Mouse (Mus musculus): ENCODE measurements around the gene Alg12. TPM values are rescaled to one million over a fixed set of nuclear protein-coding genes. Genes with fewer than 3 reads are reported as not detected.

Alg12 gene
- polyA plus RNA-seq, 1 experiment: 22.8 TPM

DNA sequence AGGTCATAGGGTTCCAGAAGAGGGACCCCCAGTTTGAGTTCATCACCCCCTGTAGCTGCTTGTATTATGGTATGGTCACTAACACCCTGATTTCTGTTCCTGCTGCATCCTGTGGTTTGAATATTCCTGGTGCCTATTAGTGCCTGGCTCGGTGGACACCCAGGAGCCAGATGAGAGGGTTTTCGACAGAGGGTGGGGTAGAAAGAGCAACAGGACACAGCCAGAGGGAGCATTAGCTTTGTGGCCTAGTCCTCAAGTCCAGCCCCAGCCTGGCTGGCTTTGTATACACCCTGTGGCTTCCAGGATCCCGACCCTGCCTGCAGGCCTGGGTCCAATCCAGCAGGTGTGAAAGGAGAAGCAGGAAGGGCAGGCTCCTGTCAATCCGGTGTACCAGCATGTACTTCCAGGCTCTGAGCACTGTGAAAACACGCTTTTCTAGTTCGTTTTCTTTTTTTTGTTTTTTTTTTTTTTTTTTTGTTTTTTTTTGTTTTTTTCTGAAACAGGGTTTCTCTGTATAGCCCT is 36.8 kb upstream of the Alg12 start:
- DNase-seq (ENCODE audit: low read depth, low spot score): no peak
- WGBS: 46% methylated on average over 6 of the region's 6 CpGs

DNA sequence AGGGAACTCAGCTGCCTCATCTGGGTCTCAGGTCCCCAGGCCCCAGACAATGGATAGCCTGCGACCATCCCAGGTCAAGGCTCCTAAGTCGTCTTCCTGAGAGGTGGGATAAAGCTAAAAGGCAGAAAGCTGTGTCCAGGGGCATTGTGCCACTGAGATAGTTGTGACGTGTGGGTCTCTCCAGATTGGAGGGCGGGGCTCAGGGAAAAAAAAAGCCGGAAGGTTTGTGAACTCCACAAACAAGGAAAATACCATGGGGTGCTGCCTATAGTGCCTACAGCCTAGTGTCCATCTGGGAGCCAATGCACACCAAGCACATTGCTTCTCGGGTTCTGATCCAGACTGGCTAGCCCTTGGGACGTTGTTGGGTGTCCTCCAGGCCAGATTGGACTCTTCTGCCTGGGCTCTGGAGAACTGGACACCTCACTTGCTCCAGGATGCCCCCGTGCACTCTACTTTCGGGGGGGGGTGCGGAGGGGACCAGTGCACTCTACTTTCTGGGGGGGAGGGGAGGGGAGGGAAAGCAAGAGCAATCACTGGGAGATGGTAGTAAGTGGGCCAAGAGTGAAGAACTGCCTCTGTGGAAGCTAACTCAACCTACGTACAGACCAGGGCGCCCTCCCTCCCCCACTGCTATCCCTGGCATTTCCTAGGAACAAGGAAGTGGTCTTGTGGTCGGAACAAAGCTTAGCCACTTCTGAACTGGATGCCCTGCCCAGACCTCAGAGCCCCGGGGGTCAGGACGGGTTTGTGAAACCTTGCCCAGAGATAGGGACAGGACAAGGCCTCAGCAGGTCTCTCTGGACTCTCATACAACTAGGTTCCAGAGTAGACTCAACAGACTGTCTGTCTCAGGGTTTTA is 36.1 kb upstream of the Alg12 start:
- DNase-seq (ENCODE audit: low read depth, low spot score): no peak
- 47% methylated on average over 15 of the region's 15 CpGs for WGBS

DNA sequence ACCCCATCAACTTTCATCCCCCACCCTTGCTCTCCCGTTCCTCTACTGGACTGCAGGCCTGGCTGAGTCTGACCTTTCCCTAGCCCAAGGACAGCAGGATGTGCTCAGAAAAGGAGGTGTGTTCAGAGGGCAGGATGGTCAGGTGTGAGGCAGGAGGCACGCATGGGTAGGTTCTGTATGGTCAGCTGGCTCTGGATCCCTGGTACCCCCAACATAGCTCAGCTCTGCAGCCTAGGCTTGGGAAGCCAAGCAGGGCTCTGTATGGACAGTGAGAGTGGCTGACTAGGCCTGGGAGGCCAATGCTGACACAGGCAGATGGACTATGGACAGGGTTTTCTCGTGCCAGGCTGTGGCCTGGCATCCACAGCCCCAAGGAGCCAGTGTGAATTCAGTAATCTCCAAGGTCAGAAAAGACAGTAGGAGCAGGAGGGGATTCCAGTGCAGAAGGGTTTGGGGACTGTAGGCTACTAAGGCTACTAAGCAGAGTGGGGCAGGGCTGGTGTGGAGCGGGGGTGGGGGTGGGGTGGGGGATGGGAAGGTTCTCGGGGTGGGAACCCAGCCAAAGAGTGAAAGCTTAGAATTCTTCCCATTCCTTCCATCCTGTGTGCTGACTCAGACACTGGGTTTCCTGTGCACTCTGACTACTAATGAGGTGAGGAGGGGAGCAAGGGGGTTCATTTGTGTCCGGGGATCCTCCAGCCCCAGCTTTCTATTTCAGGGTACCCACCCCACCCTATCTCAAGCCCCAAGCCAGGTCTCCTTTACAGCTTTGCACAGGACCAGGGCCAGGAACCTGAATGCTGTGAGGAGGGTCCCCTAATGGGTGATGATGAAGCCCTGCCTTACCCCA is 35.2 kb upstream of the Alg12 start:
- WGBS: 45% methylated on average over 6 of the region's 6 CpGs
- no peak for DNase-seq (ENCODE audit: low read depth, low spot score)

DNA sequence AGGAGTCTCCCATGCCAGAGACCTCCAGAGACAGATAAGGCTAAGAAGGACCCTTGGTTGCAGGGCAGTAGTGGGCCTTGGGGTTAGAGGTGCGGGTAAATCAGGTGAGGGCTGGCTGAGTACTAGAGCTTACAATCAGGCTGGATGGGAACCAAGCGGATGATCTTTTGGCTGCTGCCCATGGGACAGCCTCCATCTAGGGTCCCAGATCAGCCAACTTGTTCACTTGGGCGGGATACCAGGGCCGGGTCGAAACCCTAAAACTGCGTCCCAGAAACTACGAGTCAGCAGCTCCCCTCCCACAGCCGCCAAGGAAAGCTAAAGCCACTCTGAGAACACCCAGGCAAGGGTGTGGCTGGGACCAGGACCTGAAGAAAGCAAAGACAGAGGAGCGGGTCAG is 34.0 kb upstream of the Alg12 start:
- WGBS: 35% methylated on average over 9 of the region's 9 CpGs
- no peak for DNase-seq (ENCODE audit: low read depth, low spot score)

DNA sequence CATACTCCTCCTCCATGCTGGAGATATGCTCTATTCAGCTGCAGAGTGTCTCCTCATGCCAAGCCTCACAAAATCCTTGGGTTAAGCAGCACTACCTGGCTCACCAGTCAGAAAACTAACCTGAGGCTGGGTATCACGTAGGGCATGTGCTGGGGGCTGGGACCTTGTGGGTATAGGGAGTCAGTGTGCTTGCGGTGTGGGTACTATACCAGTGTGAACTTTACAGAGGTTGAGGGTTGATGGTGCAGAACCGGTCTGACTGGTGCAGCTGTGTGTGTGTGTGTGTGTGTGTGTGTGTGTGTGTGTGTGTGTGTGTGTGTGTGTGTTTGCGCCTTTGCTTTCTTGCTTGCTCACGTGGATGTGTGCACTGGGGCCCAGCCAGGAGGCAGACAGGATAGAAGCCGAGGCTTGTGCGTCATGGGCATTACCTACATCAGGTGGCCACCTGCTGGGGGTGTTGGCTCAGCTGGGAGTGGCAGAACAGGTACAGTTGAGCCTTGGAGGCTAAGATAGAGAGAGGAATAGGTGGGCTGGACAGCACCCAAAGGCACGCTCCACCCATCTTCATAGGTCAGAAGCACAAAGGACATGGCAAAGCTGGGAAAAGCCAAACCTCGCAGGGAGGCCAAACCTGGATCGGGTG is 32.5 kb upstream of the Alg12 start:
- DNase-seq (ENCODE audit: low read depth, low spot score): no peak
- 32% methylated on average over 10 of the region's 10 CpGs for WGBS

DNA sequence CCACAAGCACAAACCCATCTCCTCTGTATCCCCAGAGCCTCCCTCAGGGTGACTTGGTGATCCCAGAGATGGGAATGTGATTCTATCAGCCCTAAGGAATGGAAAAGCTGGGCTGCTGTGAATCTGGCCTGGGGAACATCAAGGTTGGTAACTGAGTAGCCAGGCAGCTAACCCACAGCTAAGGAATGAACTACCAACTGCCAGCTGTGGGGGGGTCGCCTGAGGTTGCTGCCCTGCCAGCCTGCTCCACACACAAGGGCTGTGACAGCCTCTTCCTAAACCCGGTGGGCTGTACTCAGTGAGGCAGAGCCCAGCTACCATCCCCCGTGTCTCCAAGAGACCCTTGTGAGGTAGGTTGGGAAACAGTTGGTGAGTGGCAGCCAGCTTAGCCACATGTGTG is 32.0 kb upstream of the Alg12 start:
- WGBS: 7% methylated on average over 3 of the region's 3 CpGs
- no peak for DNase-seq (ENCODE audit: low read depth, low spot score)

DNA sequence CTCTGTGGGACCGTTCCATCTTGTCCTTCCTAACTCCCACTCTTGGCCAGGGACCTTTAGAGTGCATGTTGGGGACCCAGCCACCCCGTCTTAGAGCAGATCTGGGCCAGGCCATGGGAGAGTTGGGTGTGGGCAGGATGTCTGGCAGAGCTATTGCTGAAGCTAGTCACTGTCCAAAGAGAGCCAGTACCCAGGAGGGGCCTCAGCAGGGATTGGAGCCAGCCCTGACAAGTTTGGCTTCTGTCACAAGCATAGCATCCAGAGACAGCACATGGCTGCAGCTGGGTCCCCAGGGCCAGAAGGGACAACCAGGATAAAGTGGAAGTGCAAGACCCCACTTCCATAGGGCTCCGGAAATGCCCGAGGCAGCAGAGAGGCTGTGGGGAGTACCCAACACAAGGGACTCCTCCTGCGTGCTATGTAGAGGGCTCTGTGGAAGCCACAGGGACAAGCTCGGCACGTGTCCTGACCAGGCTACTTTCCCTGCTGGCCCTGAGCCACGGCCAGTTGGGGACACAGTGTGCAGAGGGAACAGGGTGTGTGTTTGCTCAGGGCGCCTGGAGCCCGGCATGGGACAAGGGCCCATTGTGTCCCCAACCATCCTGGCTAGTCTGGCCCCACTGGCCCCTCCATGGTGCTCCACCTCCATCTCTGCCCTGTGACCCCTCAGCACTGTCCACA is 31.2 kb upstream of the Alg12 start:
- 25% methylated on average over 10 of the region's 10 CpGs for WGBS
- no peak for DNase-seq (ENCODE audit: low read depth, low spot score)

DNA sequence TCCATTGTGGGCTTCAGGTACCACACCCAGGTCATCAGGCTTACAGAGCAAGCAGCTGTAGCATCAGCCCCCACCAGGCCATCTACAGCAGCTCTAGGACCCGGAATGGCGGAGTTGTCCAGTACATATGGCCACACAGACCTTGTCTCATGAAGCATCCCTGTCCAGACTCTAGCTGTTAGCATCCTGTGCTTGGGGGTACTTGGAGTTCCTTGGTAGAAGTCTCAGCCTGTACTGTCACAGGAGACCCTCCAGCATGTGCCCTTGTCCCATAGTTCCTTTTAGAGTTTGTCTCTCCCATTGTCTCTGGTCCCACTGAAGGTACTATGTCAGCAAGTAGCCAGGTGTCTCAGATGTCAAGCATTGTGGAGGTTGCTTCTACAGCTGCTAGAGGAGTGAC is 30.5 kb upstream of the Alg12 start:
- WGBS: 93% methylated on average over 2 of the region's 2 CpGs
- DNase-seq (ENCODE audit: low read depth, low spot score): no peak

DNA sequence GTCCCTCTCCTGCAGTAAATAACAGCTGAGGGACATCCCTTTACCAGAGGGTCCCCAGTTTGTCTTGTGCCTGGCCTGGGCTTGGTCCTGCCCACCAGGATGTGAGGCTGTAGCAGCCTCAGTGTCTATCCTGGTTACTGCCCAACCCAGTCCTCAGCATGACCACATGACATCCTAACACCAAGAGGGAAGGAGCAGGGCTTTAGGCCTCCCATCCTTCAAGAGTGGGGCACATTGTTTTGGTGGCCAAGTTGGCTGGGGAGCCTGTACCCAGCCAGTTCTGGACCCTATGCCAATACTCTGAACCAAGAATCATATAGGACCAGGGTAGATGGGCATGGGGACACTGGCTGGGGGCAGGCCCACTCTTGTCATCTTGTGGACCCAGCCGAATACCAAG is 29.5 kb upstream of the Alg12 start:
- 100% methylated on average over 1 of the region's 1 CpGs for WGBS
- no peak for DNase-seq (ENCODE audit: low read depth, low spot score)

DNA sequence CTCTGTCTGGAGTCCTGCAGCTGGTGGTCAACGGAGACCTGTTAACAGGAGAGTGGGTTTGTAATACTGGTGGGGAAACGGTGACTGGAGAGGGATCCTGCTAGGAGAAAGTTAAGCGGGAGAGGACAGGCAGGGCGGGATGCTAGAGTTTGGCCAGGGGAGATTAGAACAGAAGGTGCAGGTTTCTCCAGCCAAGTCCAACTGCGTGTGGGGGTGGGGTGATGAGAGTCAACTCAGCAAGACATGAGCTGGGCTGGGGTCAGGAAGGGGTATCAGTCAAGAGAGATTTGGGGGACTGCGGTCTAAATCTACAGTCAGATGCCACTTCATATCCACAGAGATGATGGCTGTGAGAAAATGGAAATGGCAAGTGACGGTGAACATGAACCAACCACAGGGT is 25.8 kb upstream of the Alg12 start:
- no peak for DNase-seq (ENCODE audit: low read depth, low spot score)
- 95% methylated on average over 7 of the region's 7 CpGs for WGBS

DNA sequence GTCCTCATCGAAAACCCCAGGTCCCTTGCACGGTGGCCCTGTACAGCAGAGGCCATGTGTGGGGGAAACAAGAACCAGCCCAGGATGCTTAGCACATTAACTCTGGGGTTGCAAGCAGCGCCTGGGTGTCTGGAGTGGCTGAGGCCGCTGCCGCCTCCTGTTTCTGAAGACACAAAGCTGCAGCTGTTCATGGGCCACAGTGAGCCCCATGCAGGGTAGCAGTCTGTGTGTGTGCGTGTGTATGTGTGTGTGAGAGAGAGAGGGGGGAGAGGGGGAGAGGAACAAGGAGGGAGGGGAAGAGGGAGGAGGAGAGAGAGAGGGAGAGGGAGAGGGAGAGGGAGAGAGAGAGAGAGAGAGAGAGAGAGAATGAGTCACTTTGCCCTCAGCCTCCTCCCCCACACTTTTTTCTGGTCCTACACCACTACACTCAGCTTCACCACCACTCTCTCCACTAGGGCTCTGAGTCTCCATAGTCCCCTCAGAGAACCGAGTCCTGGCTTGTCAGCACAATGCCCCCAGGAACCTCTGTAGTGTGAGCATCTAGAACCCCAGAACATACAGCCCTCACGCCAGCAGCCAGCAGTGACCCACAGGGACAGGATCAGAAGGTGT is 24.5 kb upstream of the Alg12 start:
- no peak for DNase-seq (ENCODE audit: low read depth, low spot score)
- 55% methylated on average over 8 of the region's 8 CpGs for WGBS

DNA sequence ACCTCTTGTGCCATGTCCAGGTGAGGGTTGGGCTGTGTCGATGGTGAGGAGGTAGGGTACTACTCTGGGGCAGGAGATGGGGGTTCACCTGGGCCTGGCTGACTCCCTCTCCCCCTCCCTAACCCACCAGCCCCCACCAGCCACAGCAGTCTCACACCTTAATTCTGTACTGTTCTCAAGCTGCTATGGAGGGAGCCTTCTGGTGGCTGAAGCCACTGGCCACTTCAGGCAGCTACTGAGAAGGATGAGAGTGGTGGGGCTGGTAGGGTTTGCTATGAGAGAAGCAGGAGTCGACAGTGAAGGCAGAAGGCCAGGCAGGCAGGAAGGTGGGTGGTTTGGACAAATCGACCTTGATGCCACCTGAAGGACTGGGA is 23.2 kb upstream of the Alg12 start:
- WGBS: 83% methylated on average over 3 of the region's 3 CpGs

DNA sequence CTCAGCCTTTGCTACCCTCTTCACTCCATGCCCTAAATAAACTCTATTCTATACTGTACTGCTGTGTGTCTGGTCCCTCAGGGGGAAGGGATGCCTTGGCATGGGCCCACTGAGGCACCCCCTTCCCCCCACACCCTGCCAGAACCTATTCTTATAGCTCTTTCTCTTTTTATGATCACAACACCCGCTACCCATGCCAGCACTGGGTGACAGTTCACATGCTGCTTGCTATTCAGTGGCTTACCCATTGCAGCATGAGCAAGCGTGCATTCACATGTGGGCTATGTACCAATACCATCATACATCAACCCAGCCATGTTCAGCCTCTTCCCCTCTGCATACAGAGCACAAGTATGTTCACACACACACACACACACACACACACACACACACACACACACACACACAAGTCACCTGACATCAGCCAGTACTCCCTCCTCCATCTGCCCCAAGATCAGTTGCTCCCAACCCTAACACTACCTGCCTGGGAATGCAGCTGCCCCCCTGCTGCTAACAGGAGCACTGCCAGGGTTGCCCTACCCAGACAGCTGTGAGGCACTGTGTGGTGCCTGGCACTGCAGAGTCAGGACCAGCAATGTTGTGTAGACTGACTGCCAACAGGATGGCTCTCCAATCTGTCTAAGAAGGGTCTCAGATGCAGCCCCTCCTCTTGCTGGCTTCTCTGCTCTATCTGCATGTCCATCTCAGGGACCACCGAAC is 22.6 kb upstream of the Alg12 start:
- DNase-seq (ENCODE audit: low read depth, low spot score): no peak
- 66% methylated on average over 3 of the region's 3 CpGs for WGBS

More for the DNA sequence above, 23.2 kb upstream of the Alg12 start:
- no peak for DNase-seq (ENCODE audit: low read depth, low spot score)

DNA sequence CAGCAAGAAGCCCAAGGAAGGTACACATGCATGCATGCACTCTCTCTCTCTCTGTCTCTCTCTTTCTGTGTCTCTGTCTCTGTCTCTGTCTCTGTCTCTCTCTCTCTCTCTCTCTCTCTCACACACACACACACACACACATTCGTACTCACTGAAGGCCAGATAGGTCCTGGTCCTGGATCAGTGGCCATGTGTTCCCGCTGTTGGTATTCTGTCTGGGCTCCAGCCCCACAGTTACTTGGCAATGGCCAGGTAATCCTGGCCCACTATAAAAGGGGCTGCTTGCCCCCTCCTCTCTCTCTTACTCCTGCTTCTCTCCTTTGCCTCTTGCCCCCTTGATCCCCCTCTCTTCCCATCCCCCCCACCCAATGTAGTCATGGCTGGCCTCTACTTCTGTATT is 22.0 kb upstream of the Alg12 start:
- DNase-seq (ENCODE audit: low read depth, low spot score): no peak
- WGBS: 89% methylated on average over 2 of the region's 2 CpGs

DNA sequence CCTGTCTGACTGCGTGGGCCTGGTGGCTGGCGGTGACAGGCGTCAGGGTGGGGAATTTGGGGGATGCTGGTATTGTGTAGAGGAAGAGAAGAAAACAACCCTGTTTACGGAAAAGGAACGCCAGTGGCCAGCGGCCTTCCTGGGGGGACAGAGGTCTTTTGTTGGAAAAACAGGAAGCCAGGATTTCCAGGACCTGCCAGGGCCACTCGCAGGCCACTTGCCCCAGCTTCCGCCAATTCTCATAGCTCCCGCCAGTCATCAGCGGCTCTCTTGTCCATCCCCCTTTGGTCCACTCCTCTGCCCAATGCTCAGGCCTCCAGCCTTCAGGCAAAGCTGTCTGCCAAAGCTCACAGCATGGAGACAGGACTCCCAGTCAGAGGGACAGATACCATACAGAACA is 21.0 kb upstream of the Alg12 start:
- WGBS: 76% methylated on average over 10 of the region's 10 CpGs
- DNase-seq (ENCODE audit: low read depth, low spot score): no peak

DNA sequence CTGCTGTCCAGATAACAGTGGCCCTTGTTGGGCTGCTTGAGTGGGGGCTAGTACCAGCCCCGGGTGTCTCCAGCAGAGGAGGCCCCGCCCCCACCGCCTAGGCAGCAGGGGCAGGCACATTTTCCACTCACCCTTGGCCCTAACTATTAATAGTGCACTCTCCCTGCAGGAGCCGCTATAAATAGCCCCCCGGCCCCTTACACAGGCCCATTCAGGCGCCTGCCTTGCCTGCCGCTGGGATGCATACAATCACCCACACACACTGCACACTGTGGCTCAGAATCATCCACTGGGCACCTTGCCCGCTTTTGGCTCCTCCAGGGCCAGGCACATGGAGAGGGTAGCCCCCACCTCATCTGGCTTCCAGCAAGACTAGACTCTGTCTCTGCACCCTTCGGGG is 20.2 kb upstream of the Alg12 start:
- 41% methylated on average over 9 of the region's 9 CpGs for WGBS
- no peak for DNase-seq (ENCODE audit: low read depth, low spot score)

DNA sequence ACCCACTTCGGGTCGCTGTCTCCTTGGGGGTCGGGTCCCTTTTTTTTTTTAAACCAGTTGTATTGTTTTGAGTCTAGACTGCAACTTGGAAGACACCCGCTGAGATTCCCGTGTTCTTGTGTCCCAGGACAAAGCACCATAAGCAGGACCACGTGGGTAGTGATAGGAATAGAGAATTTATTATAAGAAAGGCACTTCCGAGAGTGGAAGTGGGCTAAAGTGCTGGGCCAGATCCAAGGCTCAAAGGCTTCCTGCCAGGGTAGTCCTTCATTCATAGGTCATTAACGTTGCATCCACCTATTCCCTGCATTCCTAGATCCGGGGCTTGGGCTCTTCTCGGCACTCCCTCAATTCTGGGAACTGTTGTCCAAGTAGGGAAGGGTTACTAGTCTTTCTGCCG is 18.9 kb upstream of the Alg12 start:
- DNase-seq (ENCODE audit: low read depth, low spot score): no peak
- under 1% methylated on average over 11 of the region's 11 CpGs for WGBS

DNA sequence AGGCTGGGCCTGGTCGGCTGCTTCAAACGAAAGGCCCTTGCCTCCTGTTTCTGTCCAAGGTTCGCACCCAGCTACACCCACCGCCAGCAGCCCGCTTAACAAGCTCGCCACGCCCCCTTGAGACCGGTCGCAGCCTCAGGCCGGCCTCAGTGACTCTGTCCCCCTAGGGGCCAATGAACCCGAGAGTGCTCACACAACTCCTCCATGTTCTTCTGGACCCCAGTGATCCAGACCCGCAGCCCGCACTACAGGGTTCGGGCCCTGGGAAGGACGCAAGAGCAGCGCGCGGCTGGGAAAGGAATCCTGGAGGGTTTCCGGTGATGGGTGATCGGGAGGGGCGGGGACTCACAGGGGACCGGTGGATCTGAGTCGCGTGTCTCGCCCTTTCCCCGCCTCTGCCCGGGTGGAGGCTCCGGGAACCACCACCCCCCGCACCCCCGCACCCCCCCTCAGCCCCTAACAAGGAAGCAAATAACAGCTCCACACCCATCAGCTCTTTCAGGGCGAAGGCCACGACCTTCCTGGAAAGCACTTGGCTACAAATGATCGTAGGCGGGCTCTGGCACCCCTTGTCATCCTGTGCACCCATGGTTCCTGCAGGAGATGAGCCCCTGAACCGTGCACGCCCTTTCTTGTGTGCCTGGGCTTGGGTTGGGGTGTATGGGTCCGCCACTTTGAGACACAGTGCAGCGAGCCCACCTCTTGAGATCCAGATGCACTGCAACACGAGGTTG is 18.2 kb upstream of the Alg12 start:
- no peak for DNase-seq (ENCODE audit: low read depth, low spot score)
- WGBS: under 1% methylated on average over 39 of the region's 39 CpGs

All from large intestine, adult 2 months (tissue).